Mouse (Mus musculus): Measurements from ENCODE around the gene Slc4a4.

DNA sequence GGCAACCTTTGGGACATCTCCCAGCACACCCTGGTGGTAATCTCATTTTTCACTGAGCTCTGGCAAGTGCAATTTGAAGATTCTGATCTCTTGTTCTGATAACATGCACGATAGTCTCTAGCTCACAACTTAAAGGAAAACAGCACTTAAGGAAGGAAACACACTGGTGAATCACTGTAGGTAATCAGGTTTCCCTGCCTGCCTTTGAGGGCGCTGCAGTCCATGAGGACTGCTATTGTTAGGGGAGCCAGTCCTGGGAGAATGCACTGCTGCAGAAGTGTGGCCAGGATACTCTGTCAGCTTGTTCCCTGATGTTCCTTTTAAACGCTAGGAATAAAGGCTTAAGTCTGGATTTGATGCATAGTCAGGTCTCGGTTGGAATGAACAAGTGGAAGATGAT lies 2.7 kb downstream of the Slc4a4 start:
- TF ChIP-seq GATA1 (IDR thresholded peaks at IDR 0.05; ENCODE audit: low read length) (no peak), TAL1 (IDR thresholded peaks at IDR 0.05; ENCODE audit: low read length) (no peak)
